Mouse (Mus musculus): Measurements from ENCODE around the gene Abca5.
A peak's percentile ranks its signal among the peaks of the same experiment; 100 is the strongest.
"Not testable (repeated sequence)": the region's sequence is repeated elsewhere in the genome, so short reads cannot be mapped to it uniquely, and the experiment has no call there.

The Abca5 gene

DNA sequence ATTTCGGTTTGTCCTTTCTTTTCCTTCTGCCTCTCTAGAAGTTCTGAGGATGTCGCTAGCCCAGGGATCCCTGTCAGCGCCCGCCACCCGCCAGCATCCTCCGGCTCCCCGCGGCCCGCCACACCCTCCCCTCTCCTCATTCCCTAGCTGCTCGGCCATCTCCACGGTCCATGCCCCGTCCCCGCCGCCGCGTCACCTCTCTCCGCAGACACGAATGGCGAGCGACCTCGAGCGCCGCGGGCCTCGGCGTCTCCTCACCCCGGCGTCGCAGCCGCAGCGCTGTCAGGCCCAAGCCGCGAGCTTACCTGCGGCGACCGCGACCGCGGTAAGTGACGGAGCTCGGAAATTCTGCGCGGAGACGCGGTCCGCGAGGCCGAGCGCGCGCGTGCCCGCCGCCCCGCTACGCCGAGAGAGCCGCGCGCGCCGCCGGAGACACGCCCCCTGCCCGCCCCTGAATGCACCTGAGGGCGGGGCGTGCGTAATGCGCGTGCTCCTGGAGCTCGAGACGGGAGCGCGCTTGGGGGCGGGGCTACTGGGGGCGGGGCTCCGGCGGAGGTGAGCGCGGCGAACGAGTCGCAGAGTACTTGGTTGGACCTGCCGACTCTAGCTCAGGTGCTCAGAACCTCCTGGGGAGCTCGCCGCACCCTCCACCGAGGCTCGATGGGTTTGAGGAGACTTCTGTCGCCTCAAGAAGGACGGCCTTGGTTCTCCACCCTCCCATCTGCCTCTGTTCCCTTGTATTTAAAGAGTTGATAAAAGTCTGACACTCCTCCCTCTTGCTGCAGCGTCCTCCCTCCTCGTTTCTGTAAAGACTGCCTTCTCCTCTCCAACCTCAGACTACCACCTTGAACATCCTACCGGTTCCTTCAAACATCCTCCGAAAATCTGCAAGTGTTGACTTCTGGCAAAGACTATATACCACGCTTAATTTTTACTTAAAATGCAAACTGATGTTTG is at the start of gene Abca5:
TSS of gene Abca5 (minus strand) at position 428 of the 957 bp plus-strand sequence.
- peak; percentile 93 for DNase-seq (ENCODE audit: low read depth, low spot score)

DNA sequence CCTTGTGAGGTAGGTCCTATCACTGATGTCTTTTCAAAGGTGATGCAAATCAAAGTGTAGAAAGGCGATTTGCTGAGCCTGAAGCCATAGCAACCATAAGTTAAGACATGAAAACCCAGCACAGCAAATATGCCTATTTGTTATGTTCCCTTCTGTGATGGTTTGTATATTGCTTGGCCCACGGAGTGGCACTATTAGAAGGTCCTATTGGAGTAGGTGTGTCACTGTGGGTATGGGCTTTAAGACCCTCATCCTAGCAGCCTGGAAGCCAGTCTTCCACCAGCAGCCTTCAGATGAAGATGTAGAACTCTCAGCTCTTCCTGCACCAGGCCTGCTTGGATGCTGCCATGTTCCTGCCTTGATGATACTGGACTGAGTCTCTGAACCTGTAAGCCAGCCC is 48.0 kb upstream of the Abca5 start:
- DNase-seq (ENCODE audit: low read depth, low spot score): no peak

DNA sequence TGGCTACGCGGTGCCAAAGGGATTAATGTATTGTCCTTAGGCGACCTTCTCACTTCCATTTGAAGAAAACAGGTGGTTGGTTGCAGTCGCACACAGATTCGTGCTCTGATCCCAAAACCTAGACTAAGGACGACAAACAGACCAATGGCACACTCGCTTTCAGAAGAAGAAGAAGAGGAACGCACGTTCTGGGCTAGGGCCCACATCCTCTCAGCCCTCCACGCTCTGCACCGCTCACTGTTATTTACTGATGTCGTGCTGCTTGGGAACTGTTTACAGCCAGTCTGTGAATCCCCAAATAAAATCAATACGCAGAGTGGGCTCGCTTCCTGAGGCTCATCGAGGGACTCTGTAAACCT is 42.8 kb upstream of the Abca5 start:
- DNase-seq (ENCODE audit: low read depth, low spot score): no peak

DNA sequence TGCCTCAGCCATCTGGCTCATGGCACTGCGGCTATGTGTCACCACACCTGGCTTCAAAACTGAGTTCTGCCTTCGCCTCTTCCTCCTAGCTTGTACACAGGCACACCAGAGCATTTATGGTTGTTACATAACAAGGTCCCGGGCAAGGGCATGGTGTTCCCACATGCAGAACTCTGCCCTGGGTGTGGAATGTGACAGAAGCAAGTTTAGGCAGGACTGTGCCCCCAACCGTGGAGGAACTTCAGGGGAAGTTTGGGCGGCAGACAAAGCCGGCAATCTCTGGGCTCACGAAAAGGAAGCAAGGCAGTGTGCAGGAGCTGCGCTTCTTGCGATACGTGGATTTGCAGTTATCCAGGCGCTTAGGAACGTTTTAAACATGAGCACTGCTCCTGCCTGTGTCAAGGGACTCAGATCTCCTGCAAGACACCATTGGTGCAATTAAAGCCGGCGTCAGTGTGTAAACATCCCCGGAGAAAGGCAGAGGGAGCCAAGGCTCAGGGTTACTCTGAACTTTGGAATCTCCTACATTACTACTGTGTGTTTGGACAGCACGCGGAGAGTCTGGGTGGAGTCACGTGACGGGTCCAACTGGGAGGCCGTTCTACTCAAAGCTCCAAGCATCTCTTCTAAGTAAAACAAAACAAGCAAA is 42.3 kb upstream of the Abca5 start:
- DNase-seq (ENCODE audit: low read depth, low spot score): no peak

DNA sequence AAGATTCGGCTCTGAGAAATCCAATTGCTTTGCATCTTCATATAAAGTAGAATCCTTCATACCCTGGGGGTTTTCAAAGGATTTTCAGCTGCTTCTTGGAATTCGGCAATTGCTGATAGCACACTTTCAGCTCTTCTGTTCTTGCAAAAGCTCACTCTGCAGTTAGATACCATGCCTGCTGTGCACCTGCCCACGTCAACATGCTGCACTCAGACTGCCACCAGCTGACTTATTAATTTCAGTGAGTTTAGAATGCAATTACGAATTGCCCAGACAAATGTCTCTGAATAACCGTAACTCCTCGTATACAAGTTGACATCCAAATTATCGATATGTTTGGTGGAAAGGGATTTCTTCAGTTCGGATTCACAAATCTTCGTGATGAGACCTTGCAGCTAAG is 36.5 kb upstream of the Abca5 start:
- peak; percentile 45 for DNase-seq (ENCODE audit: low read depth, low spot score)

DNA sequence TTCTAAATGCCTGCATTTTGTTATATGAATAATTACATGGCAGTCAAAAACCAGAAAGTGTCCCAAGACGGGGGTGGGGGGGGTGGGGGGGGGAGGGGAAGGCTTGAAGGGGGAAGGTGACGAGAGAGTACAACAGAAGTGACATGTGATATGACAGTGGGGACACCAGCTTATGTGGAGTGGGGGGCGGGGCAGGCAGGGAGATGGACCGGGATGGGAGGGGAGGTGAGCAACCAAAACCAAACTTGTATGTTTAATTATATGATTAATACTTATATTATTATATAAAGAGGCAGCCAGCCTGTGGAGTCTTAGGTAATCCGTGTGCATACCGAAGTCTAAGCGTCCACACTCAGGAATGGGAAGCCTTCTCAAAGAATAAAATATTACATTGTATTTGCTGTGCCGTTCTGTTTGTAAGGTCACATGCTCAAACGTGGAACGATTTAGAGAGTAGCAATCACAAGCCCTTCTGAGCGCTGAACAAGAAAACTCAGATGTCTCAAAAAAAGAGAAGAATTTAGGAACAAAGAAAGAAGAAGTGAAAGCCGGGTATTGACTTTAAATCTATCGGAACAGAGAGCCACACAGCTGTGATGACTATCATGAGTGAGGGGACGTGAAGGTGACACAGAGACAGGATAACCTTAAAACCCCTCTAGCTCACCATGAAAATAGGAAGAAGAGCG is 34.9 kb upstream of the Abca5 start:
- DNase-seq (ENCODE audit: low read depth, low spot score): no peak

DNA sequence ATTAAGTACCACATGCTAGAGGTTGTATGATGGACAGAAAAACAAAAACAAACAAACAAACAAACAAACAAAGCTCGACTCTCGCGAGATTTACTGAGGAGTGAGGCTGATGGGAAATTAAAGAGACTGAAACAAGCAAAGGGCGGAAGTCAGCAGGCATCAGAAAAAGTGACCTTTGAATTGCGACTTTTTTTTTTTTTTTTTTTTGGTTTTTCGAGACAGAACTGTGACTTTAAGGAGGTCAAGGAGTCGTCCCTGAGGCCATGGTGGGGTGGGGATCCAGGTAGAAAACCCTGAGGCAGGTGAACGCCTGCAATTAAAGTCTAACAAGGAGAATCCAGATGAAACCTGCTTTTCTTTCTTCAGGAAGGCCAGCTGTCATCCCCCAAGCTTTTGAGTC is 34.3 kb upstream of the Abca5 start:
- peak; percentile 87 for DNase-seq (ENCODE audit: low read depth, low spot score)

DNA sequence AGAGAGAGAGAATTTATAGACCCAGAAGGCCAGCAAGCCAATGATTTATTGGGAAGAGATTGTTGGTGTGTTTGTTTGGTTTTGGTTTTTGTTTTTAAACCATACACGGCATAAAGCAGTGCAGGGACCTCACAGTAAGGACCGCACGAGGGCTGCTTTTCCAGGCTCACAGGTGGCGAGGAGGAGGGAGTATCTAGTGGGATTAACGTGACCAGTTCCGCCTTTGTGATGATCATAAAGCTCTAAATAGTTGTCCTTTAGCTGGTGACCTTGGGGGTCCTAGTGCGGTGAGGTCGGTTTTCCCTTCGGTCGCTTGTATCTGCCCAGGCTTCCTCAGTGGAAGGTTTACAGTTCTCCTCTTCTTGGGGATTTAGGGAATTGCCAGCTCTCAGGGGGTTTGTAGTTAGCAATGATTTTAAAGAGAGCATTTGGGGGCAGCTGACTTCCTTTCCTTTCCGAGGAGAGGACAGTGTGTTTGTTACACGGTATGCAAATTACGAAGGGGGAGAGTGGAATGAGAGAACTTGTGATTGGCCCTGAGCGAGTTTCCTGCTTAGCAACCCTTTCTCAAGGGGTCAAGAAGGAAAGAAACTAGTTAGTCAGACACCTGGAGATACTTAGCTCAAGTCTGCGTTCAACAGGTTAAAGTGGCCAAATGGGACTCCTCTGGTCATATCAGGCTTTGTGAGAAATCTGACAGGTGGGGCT is 31.9 kb upstream of the Abca5 start:
- peak; percentile 90 for DNase-seq (ENCODE audit: low read depth, low spot score)

DNA sequence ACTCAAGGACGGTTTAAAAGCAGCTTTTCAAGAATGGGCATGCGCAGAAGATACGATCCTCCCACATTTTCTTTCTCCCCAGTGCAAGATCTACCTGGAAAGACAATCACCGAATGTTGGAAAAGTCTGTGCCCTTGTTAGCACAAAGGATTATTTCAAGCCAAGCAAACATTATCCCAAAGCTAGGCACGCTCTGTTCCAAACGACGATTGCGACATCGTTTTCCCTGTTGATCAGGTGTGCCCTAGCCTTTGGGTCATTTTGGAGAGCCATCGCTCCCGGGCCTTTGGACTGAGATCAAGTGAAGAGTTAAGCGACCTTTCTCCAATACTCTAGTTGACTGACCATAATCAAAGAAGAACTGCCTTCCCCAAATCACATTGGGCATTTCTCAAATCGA is 30.1 kb upstream of the Abca5 start:
- DNase-seq (ENCODE audit: low read depth, low spot score): no peak

DNA sequence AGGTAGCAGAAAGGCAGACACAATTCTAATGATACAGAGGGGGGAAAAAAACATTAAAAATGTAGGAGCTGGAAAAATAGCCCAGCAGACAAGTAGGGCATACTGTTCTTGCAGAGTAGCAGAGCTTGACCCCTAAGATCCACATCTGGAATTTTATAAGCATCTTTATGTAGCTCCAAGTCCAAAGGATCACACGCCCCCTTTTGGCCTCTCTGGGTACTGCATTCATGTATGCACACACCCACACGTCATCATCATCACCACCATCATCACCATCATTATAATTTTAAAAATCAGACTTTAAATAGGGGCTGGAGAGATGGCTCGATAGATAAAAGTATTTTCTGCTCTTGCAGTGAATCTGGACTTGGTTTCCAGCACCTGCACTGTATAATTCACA is 29.4 kb upstream of the Abca5 start:
- DNase-seq (ENCODE audit: low read depth, low spot score): no peak

DNA sequence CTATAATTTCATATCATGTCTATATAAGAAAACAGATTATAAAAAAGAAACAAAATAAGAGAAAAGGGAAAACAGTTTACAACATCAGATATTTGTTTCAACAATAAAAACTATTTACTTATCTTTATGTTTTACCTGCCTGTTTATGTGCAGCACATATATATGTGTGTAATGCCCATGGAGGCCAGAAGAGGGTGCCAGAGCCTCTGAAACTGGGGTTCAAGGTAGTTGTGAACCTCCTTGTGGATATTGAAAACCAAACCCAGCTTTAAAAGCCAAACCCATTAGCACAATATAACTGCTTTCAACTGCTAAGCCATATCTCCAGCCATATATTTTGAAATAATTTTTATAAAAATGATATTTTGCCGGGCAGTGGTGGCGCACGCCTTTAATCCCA is 27.5 kb upstream of the Abca5 start:
- DNase-seq (ENCODE audit: low read depth, low spot score): peak; percentile 80

DNA sequence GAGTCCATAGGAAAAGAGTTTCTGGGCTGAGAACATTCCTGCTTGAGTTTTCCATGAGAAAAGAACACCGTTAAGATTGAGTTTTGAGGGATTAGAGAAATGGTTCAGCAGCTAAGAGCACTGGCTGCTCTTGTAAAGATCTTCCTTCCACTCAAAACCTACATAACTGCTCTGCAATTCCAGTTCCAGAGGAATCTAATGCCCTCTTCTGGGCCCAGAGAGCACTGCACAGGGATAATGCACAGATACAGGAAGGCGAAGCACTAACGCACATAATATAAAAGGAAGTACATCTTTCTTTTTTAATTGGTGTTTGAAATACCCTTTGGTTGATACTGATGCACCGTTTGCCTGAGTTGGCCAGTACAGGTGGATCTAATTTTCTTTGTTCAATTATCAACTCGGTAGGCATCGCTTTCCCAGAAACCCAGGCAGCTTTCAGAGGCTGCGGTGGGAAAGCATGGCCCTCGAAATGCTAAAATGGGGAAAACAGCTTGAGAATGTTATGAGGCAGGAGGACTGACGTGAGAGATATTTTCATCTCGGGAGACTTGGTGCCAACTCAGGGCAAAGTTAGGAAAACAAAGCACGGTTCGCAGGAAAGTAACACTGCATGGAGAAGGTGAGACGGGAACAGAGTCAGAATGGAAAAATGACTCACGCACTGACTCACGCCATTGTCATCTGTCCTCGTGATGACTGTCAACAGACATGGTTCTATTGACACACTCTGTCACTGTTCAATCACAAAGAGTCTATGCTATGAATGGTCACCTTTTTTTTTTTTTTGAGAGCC is 20.4 kb upstream of the Abca5 start:
- no peak for DNase-seq (ENCODE audit: low read depth, low spot score)

DNA sequence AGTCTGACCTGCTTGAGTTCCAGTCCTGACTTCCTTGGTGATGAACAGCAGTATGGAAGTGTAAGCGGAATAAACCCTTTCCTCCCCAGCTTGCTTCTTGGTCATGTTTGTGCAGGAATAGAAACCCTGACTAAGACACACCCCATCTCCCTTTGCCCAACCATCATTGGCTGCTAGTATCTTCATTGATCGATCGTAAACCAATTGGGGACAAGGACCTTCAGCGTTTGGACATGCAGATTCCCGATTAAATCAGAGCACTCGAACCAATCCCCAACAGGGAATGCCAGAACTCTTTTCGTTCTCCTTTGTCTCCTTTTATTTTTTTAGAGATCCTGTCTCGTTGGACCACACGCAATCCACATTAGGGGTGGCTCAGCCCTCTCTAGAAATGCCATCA is 17.6 kb upstream of the Abca5 start:
- DNase-seq (ENCODE audit: low read depth, low spot score): not testable (repeated sequence)

DNA sequence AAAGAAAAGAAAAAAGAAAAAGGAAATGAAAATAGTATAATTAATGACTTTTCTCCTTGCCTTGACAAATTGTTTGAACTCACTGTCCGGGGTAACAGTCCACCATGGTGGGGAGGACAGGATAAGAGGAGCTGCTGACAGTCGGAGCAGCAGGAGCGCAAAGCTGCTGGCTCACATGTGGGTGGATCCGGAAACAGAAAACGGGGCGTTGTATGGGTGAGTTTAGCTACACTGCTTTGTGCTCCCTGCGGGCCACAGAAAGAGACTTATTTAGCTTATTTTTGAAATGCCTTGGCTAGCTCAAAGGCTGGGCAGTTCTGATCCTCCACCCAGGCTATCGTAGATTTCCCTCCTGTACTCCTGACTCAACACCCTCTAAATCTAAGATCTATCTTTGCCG is 16.7 kb upstream of the Abca5 start:
- no peak for DNase-seq (ENCODE audit: low read depth, low spot score)

DNA sequence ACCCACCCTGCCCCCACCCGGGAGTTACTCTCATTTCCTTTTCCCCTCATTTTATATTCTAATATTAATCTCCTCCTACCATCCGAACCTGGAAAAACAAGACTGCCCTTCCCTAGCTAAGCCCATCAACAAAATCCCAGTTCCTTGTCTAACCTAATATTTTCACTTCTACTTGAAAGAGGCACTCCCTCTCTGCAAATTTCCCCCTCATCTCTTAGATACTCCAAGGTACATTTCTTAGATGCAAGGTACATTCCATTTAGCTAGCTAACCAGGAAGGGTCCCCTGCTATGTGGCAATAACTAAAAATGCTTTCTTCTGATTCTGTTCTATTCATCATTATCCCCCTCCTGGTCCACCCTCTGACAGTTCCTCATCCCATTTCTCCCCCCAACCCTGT is 10.7 kb upstream of the Abca5 start:
- no peak for DNase-seq (ENCODE audit: low read depth, low spot score)

DNA sequence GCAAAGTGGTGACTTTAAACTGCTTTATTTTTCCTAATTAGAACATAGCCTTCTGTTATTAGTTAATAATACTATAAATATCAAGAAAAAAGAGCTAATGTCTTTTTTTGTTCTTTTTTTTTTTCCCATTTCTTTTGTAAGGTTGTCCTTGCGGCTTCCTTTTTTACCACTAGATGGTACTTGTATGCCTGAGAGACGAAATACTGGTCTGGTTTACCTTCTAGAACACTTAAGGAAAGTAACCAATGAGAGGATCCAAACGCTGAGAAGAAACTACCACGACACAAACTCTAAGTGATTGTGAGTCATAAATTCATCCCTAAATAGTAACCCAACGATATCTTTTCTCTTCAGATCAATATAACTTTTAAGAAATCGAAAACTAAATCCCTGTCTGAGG is 10.3 kb upstream of the Abca5 start:
- no peak for DNase-seq (ENCODE audit: low read depth, low spot score)

DNA sequence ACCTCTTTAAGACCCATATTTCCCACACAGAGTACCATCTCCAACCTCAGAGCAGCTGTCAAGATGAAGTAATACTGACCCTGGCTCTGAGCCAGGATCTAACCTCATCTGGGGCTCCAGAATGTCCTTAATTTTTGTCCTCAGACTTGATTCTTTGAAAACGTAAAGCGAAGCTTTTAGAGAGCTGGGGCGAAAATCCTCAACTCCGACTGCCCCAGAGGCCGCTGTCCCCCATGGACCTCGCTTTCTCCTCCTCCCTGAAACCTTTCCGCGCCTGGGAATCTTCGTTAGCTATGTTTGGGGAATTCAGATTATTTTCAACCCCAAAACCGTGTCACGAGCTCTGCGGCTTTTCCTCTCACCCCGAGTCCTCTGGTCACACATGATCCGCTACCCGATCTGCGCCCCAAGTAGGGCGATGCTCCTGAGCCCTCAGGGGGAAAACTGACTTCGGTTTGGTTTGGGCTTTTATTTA is 665 bp downstream of the Abca5 start:
- peak; percentile 45 for DNase-seq (ENCODE audit: low read depth, low spot score)

DNA sequence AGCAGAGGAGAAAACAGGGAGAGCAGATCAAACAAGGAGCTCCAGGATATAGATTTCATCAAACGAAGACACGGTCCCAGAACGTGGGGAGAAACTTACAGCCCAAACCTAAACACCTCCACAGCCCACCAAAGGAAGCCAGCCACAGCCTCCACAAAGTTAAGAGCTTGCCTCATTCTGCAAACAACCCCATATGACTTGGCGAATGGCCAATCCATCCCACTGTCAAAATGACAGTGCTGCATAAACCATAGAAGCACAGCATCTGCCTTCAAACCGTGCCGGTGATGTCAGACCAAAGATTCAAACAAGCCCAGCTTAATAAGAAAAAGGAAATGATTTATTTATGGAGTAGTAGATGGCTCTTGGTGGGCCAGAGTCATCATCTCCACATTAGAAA is 7.4 kb downstream of the Abca5 start:
- DNase-seq (ENCODE audit: low read depth, low spot score): no peak

DNA sequence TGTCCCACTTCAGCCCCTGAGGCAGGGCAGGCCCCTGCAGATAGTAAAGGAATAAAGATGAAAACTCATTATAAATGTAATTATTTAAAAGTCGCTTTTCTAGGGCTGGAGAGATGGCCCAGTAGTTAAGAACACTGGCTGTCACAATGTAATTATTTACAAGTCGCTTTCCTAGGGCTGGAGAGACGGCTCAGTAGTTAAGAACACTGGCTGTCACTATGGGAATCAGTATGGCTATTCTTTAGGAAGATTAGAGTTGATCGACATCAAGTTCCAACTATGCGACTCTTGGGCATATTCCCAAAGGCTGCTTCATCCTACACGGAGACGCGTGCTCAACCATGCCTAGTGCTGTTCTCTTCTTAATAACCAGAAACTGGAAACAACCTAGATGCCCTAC is 15.2 kb downstream of the Abca5 start:
- no peak for DNase-seq (ENCODE audit: low read depth, low spot score)

DNA sequence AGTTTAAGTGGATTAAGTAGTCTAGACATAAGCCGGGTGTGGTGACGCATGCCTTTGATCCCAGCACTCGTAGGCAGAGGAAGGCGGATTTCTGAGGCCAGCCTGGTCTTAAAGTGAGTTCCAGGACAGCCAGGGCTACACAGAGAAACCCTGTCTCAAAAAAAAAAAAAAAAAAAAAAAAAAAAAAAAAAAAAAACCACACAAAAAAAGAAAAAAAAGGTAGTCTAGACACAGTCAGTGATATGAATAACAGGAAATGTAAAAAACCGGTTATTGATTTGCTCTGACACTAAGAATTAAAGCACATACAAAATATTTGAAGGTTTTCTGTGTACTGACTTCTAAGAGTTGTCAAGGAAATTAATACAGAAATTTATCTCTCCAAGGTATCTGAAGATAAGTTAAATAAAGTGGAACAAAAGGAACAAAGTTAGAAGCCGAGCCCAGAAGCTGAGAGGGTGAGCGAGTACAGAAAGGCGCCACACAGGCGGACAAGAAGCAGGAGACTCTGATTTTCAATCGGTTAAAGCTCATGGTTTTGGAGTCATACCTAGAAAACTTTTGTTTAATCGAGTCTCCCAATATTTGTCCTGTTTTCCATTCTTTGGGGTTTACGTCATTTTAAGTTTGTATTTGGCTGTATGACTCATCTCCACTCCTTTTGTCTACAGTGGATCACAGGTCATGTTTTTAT is 30.9 kb downstream of the Abca5 start:
- no peak for DNase-seq (ENCODE audit: low read depth, low spot score)
